Mouse (Mus musculus): ENCODE data around the gene Yipf1. TPM values are rescaled to one million over a fixed set of nuclear protein-coding genes. Genes with fewer than 3 reads are reported as not detected.
"Not testable (repeated sequence)": the region's sequence is repeated elsewhere in the genome, so short reads cannot be mapped to it uniquely, and the experiment has no call there.

Yipf1 gene
- polyA plus RNA-seq, 1 experiment: 1.6 TPM

- H3K4me1 ChIP-seq (ENCODE audit: control insufficient read depth): peaks cover 3% of the 10 kb centered on the region; the same call in 1 of the 2 replicates
- peaks cover 23% of the 10 kb centered on the region for H3K36me3 ChIP-seq (ENCODE audit: control insufficient read depth)
- no peak overlapping the region for H3K4me3 ChIP-seq (replicated peaks)
- no peaks in the 10 kb centered on the region for H3K27me3 ChIP-seq (ENCODE audit: control insufficient read depth)
- no peaks in the 10 kb centered on the region for H3K9me3 ChIP-seq (ENCODE audit: control insufficient read depth, low read length)
- TF ChIP-seq TAL1 (IDR thresholded peaks at IDR 0.05; ENCODE audit: low read length): no peak
- no peak for TF ChIP-seq GATA1 (IDR thresholded peaks at IDR 0.05; ENCODE audit: low read length)
These were observed 30.4 kb downstream of the Yipf1 start for GRCm38 (mm10) chr4:107344612-107345011.

- H3K36me3 ChIP-seq (ENCODE audit: control insufficient read depth): peaks cover 28% of the 10 kb centered on the region
- no peaks in the 10 kb centered on the region for H3K27me3 ChIP-seq (ENCODE audit: control insufficient read depth)
- no peak overlapping the region for H3K4me3 ChIP-seq (replicated peaks)
- H3K4me1 ChIP-seq (ENCODE audit: control insufficient read depth): peaks cover 11% of the 10 kb centered on the region; the same call in 1 of the 2 replicates
- TF ChIP-seq GATA1 (IDR thresholded peaks at IDR 0.05; ENCODE audit: low read length) (no peak), TAL1 (IDR thresholded peaks at IDR 0.05; ENCODE audit: low read length) (no peak)
- no peaks in the 10 kb centered on the region for H3K9me3 ChIP-seq (ENCODE audit: control insufficient read depth, low read length)
These were observed 33.1 kb downstream of the Yipf1 start for GRCm38 (mm10) chr4:107347221-107347620.

- no peak overlapping the region for H3K4me3 ChIP-seq (replicated peaks)
- no peak for TF ChIP-seq GATA1 (IDR thresholded peaks at IDR 0.05; ENCODE audit: low read length)
- no peak for TF ChIP-seq TAL1 (IDR thresholded peaks at IDR 0.05; ENCODE audit: low read length)
- H3K4me1 ChIP-seq (ENCODE audit: control insufficient read depth): peaks cover 11% of the 10 kb centered on the region; the same call in 1 of the 2 replicates
- no peaks in the 10 kb centered on the region for H3K27me3 ChIP-seq (ENCODE audit: control insufficient read depth)
- H3K36me3 ChIP-seq (ENCODE audit: control insufficient read depth): peaks cover 28% of the 10 kb centered on the region
- H3K9me3 ChIP-seq (ENCODE audit: control insufficient read depth, low read length): no peaks in the 10 kb centered on the region
These were observed 34.6 kb downstream of the Yipf1 start for GRCm38 (mm10) chr4:107348529-107349310.

GRCm38 (mm10) chr4:107349311-107350008, 35.3 kb downstream of the Yipf1 start:
- Histone ChIP-seq H3K9me3 (ENCODE audit: control insufficient read depth, low read length) (no peaks in the 10 kb centered on the region), H3K4me3 (replicated peaks) (no peak overlapping the region), H3K4me1 (ENCODE audit: control insufficient read depth) (peaks cover 11% of the 10 kb centered on the region; the same call in 1 of the 2 replicates), H3K27me3 (ENCODE audit: control insufficient read depth) (no peaks in the 10 kb centered on the region), H3K36me3 (ENCODE audit: control insufficient read depth) (peaks cover 25% of the 10 kb centered on the region)
- TF ChIP-seq TAL1 (IDR thresholded peaks at IDR 0.05; ENCODE audit: low read length): no peak
- no peak for TF ChIP-seq GATA1 (IDR thresholded peaks at IDR 0.05; ENCODE audit: low read length)

GRCm38 (mm10) chr4:107351368-107351767, 37.2 kb downstream of the Yipf1 start:
- H3K4me1 ChIP-seq (ENCODE audit: control insufficient read depth): peaks cover 11% of the 10 kb centered on the region; the same call in 1 of the 2 replicates
- H3K4me3 ChIP-seq (replicated peaks): no peak overlapping the region
- peaks cover 16% of the 10 kb centered on the region for H3K36me3 ChIP-seq (ENCODE audit: control insufficient read depth)
- no peak for TF ChIP-seq GATA1 (IDR thresholded peaks at IDR 0.05; ENCODE audit: low read length)
- no peak for TF ChIP-seq TAL1 (IDR thresholded peaks at IDR 0.05; ENCODE audit: low read length)
- H3K9me3 ChIP-seq (ENCODE audit: control insufficient read depth, low read length): no peaks in the 10 kb centered on the region
- no peaks in the 10 kb centered on the region for H3K27me3 ChIP-seq (ENCODE audit: control insufficient read depth)

- no peaks in the 10 kb centered on the region for H3K9me3 ChIP-seq (ENCODE audit: control insufficient read depth, low read length)
- no peak overlapping the region for H3K4me3 ChIP-seq (replicated peaks)
- H3K36me3 ChIP-seq (ENCODE audit: control insufficient read depth): peaks cover 13% of the 10 kb centered on the region
- H3K4me1 ChIP-seq (ENCODE audit: control insufficient read depth): peaks cover 11% of the 10 kb centered on the region; the same call in 1 of the 2 replicates
- TF ChIP-seq GATA1 (IDR thresholded peaks at IDR 0.05; ENCODE audit: low read length): no peak
- TF ChIP-seq TAL1 (IDR thresholded peaks at IDR 0.05; ENCODE audit: low read length): no peak
- H3K27me3 ChIP-seq (ENCODE audit: control insufficient read depth): no peaks in the 10 kb centered on the region
These were observed 39.4 kb downstream of the Yipf1 start for GRCm38 (mm10) chr4:107353612-107354011.

GRCm38 (mm10) chr4:107354126-107354525, 40.0 kb downstream of the Yipf1 start:
- TF ChIP-seq GATA1 (IDR thresholded peaks at IDR 0.05; ENCODE audit: low read length) (no peak), TAL1 (IDR thresholded peaks at IDR 0.05; ENCODE audit: low read length) (no peak)
- Histone ChIP-seq H3K27me3 (ENCODE audit: control insufficient read depth) (no peaks in the 10 kb centered on the region), H3K9me3 (ENCODE audit: control insufficient read depth, low read length) (no peaks in the 10 kb centered on the region), H3K36me3 (ENCODE audit: control insufficient read depth) (peaks cover 13% of the 10 kb centered on the region), H3K4me3 (replicated peaks) (no peak overlapping the region), H3K4me1 (ENCODE audit: control insufficient read depth) (peaks cover 8% of the 10 kb centered on the region; the same call in 1 of the 2 replicates)

- H3K27me3 ChIP-seq (ENCODE audit: control insufficient read depth): no peaks in the 10 kb centered on the region
- no peak overlapping the region for H3K4me3 ChIP-seq (replicated peaks)
- TF ChIP-seq GATA1 (IDR thresholded peaks at IDR 0.05; ENCODE audit: low read length) (no peak), TAL1 (IDR thresholded peaks at IDR 0.05; ENCODE audit: low read length) (no peak)
- peaks cover 13% of the 10 kb centered on the region for H3K36me3 ChIP-seq (ENCODE audit: control insufficient read depth)
- H3K4me1 ChIP-seq (ENCODE audit: control insufficient read depth): peaks cover 8% of the 10 kb centered on the region; the same call in 1 of the 2 replicates
- no peaks in the 10 kb centered on the region for H3K9me3 ChIP-seq (ENCODE audit: control insufficient read depth, low read length)
These were observed 40.4 kb downstream of the Yipf1 start for GRCm38 (mm10) chr4:107354543-107354942.

GRCm38 (mm10) chr4:107357172-107357571, 43.0 kb downstream of the Yipf1 start:
- not testable (repeated sequence) for H3K4me1 ChIP-seq (ENCODE audit: control insufficient read depth); H3K4me3 ChIP-seq (replicated peaks); H3K36me3 ChIP-seq (ENCODE audit: control insufficient read depth); H3K27me3 ChIP-seq (ENCODE audit: control insufficient read depth); H3K9me3 ChIP-seq (ENCODE audit: control insufficient read depth, low read length)

Data from erythroblast, embryonic 14.5 days (primary cell).